Mouse (Mus musculus): ENCODE measurements around the gene Timm44. TPM values are rescaled to one million over a fixed set of nuclear protein-coding genes. Genes with fewer than 3 reads are reported as not detected.

The Timm44 gene
- polyA plus RNA-seq, 1 experiment from 2014 or later = 37.8 TPM

GRCm38 (mm10) chr8:4247951-4248540 lies 27.7 kb downstream of the Timm44 start, which contains the start of gene Tgfbr3l:
Tgfbr3l (plus strand) TSS chr8:4248214.
- Histone ChIP-seq H3K27ac (replicated peaks) (no peak within 1 kb of the TSS; the same call in 1 of the 2 replicates), H3K36me3 (ENCODE audit: control insufficient read depth, insufficient read depth, low read length) (peaks cover 26% of the 10 kb centered on the region), H3K4me3 (ENCODE audit: low read depth, low read length) (no peak within 1 kb of the TSS), H3K4me2 (replicated peaks; ENCODE audit: low read depth) (no peak within 1 kb of the TSS), H3K9me3 (ENCODE audit: control insufficient read depth, low read length) (no peaks in the 10 kb centered on the region), H3K4me1 (replicated peaks; ENCODE audit: control insufficient read depth, insufficient read depth) (peaks cover 3% of the 10 kb centered on the region; the same call in 1 of the 2 replicates), H3K9ac (ENCODE audit: low read length) (no peak within 1 kb of the TSS), H3K27me3 (ENCODE audit: control insufficient read depth, insufficient read depth, low read length) (no peaks in the 10 kb centered on the region)
- DNase-seq (ENCODE audit: low spot score) = no peak
- TF ChIP-seq EP300 (optimal IDR thresholded peaks at IDR 0.05) (no peak), CTCF (IDR thresholded peaks at IDR 0.05; ENCODE audit: low read depth) (no peak)
- no peak for ATAC-seq (ENCODE audit: low FRiP score, low TSS enrichment)
- WGBS = 70% methylated on average over 15 of the region's 15 CpGs

GRCm38 (mm10) chr8:4247241-4247640 lies 28.5 kb downstream of the Timm44 start:
- H3K9me3 ChIP-seq (ENCODE audit: control insufficient read depth, low read length) = no peaks in the 10 kb centered on the region
- DNase-seq (ENCODE audit: low spot score) (peak; percentile 51), ATAC-seq (ENCODE audit: low FRiP score, low TSS enrichment) (peak; percentile 45)
- peaks cover under 1% of the 10 kb centered on the region; the same call in 1 of the 2 replicates for H3K4me1 ChIP-seq (replicated peaks; ENCODE audit: control insufficient read depth, insufficient read depth)
- peaks cover 33% of the 10 kb centered on the region for H3K36me3 ChIP-seq (ENCODE audit: control insufficient read depth, insufficient read depth, low read length)
- no peak overlapping the region for H3K4me2 ChIP-seq (replicated peaks; ENCODE audit: low read depth)
- WGBS = 74% methylated on average over 8 of the region's 8 CpGs
- no peak overlapping the region for H3K9ac ChIP-seq (ENCODE audit: low read length)
- no peak for TF ChIP-seq EP300 (optimal IDR thresholded peaks at IDR 0.05)
- no peak overlapping the region for H3K4me3 ChIP-seq (ENCODE audit: low read depth, low read length)
- H3K27ac ChIP-seq (replicated peaks) = no peak overlapping the region
- no peaks in the 10 kb centered on the region for H3K27me3 ChIP-seq (ENCODE audit: control insufficient read depth, insufficient read depth, low read length)

GRCm38 (mm10) chr8:4245737-4246136 lies 30.0 kb downstream of the Timm44 start:
- Histone ChIP-seq H3K4me1 (replicated peaks; ENCODE audit: control insufficient read depth, insufficient read depth) (no peaks in the 10 kb centered on the region; the same call in 1 of the 2 replicates), H3K4me2 (replicated peaks; ENCODE audit: low read depth) (no peak overlapping the region), H3K9ac (ENCODE audit: low read length) (no peak overlapping the region), H3K4me3 (ENCODE audit: low read depth, low read length) (no peak overlapping the region), H3K9me3 (ENCODE audit: control insufficient read depth, low read length) (no peaks in the 10 kb centered on the region), H3K27ac (replicated peaks) (no peak overlapping the region), H3K27me3 (ENCODE audit: control insufficient read depth, insufficient read depth, low read length) (no peaks in the 10 kb centered on the region), H3K36me3 (ENCODE audit: control insufficient read depth, insufficient read depth, low read length) (peaks cover 33% of the 10 kb centered on the region)
- TF ChIP-seq EP300 (optimal IDR thresholded peaks at IDR 0.05) (no peak), CTCF (IDR thresholded peaks at IDR 0.05; ENCODE audit: low read depth) (no peak)
- DNase-seq (ENCODE audit: low spot score) (no peak), ATAC-seq (ENCODE audit: low FRiP score, low TSS enrichment) (no peak)
- WGBS = 89% methylated on average over 9 of the region's 13 CpGs

GRCm38 (mm10) chr8:4245061-4245460 lies 30.7 kb downstream of the Timm44 start:
- WGBS = 96% methylated on average over 5 of the region's 5 CpGs
- Histone ChIP-seq H3K36me3 (ENCODE audit: control insufficient read depth, insufficient read depth, low read length) (peaks cover 33% of the 10 kb centered on the region), H3K4me2 (replicated peaks; ENCODE audit: low read depth) (no peak overlapping the region), H3K27ac (replicated peaks) (no peak overlapping the region), H3K9ac (ENCODE audit: low read length) (no peak overlapping the region), H3K4me3 (ENCODE audit: low read depth, low read length) (no peak overlapping the region), H3K27me3 (ENCODE audit: control insufficient read depth, insufficient read depth, low read length) (no peaks in the 10 kb centered on the region), H3K9me3 (ENCODE audit: control insufficient read depth, low read length) (no peaks in the 10 kb centered on the region), H3K4me1 (replicated peaks; ENCODE audit: control insufficient read depth, insufficient read depth) (peaks cover 2% of the 10 kb centered on the region; the same call in 1 of the 2 replicates)
- ATAC-seq (ENCODE audit: low FRiP score, low TSS enrichment) = no peak
- TF ChIP-seq EP300 (optimal IDR thresholded peaks at IDR 0.05) (no peak), CTCF (IDR thresholded peaks at IDR 0.05; ENCODE audit: low read depth) (no peak)
- no peak for DNase-seq (ENCODE audit: low spot score)

GRCm38 (mm10) chr8:4239193-4239890 lies 36.4 kb downstream of the Timm44 start:
- 10% methylated on average over 19 of the region's 19 CpGs for WGBS
- peak overlapping the region; percentile 83 for H3K9ac ChIP-seq (ENCODE audit: low read length)
- peak overlapping the region; percentile 96 for H3K4me2 ChIP-seq (replicated peaks; ENCODE audit: low read depth)
- peak overlapping the region; percentile 98 for H3K27ac ChIP-seq (replicated peaks)
- H3K4me1 ChIP-seq (replicated peaks; ENCODE audit: control insufficient read depth, insufficient read depth) = peaks cover 4% of the 10 kb centered on the region; the same call in 1 of the 2 replicates
- H3K27me3 ChIP-seq (ENCODE audit: control insufficient read depth, insufficient read depth, low read length) = no peaks in the 10 kb centered on the region; the same call in 1 of the 2 replicates
- ATAC-seq (ENCODE audit: low FRiP score, low TSS enrichment) (peak; percentile 64), DNase-seq (ENCODE audit: low spot score) (no peak)
- no peak for TF ChIP-seq CTCF (IDR thresholded peaks at IDR 0.05; ENCODE audit: low read depth)
- no peak for TF ChIP-seq EP300 (optimal IDR thresholded peaks at IDR 0.05)
- H3K9me3 ChIP-seq (ENCODE audit: control insufficient read depth, low read length) = no peaks in the 10 kb centered on the region
- peaks cover 15% of the 10 kb centered on the region for H3K36me3 ChIP-seq (ENCODE audit: control insufficient read depth, insufficient read depth, low read length)
- peak overlapping the region; percentile 79 for H3K4me3 ChIP-seq (ENCODE audit: low read depth, low read length)

Data from stomach, postnatal 0 days (tissue).